Mouse (Mus musculus) midbrain, embryonic 14.5 days (tissue): ENCODE data around the gene Wdr54. TPM values are rescaled to one million over a fixed set of nuclear protein-coding genes. Genes with fewer than 3 reads are reported as not detected.

Experiments
- ATAC-seq: fragments of 200-750 bp; cut with Nextera tagmentation; 2 replicates; pipeline ENCODE4 v1.8.0; 2017; ENCODE audit warnings: moderate number of reproducible peaks, moderate library complexity; ENCODE audit not compliant: low FRiP score, low TSS enrichment
- DNase-seq: peaks from one replicate; pipeline ENCODE4 v3.0.0-alpha.2; 2015
- H3K27ac ChIP-seq: fragments of 300-500 bp; sonication (generic); replicated peaks from 2 replicates; pipeline ENCODE4 v1.5.1; 2014; ENCODE audit warnings: mild to moderate bottlenecking, low read depth, low read length, moderate library complexity
- H3K27me3 ChIP-seq: fragments of 300-500 bp; sonication (generic); 2 replicates; pipeline ENCODE4 v1.6.1; 2014; ENCODE audit warnings: low read length, control low read depth, mixed read lengths; ENCODE audit not compliant: control insufficient read depth, insufficient read depth
- H3K36me3 ChIP-seq: fragments of 300-500 bp; sonication (generic); 2 replicates; pipeline ENCODE4 v1.6.1; 2014; ENCODE audit warnings: low read length, control low read depth; ENCODE audit not compliant: control insufficient read depth, insufficient read depth
- H3K4me1 ChIP-seq: fragments of 300-500 bp; sonication (generic); 2 replicates; pipeline ENCODE4 v1.6.1; 2014; ENCODE audit warnings: mild to moderate bottlenecking, antibody characterized with exemption, low read length, control low read depth; ENCODE audit not compliant: control insufficient read depth, insufficient read depth
- H3K4me2 ChIP-seq: fragments of 300-500 bp; sonication (generic); 2 replicates; pipeline ENCODE4 v1.6.1; 2014; ENCODE audit warnings: mild to moderate bottlenecking, low read length, moderate library complexity
- H3K4me3 ChIP-seq: fragments of 300-500 bp; sonication (generic); replicated peaks from 2 replicates; pipeline ENCODE4 v1.5.1; 2014; ENCODE audit warnings: low read depth, low read length
- H3K9ac ChIP-seq: fragments of 300-500 bp; sonication (generic); replicated peaks from 2 replicates; pipeline ENCODE4 v1.6.1; 2014; ENCODE audit warnings: mild to moderate bottlenecking, low read length, moderate library complexity
- H3K9me3 ChIP-seq: fragments of 300-500 bp; sonication (generic); 2 replicates; pipeline ENCODE4 v1.6.1; 2016; ENCODE audit warnings: low read length, control low read depth, mixed read lengths; ENCODE audit not compliant: control insufficient read depth
- WGBS: fragments of 180-500 bp; shearing (Covaris S2); extraction: QIAGEN DNeasy Blood & Tissue Kit; methylation state at CpG from one replicate; pipeline ENCODE4 v1.1.7; 2014; 5-methylcytosine and 5-hydroxymethylcytosine counted together
- polyA plus RNA-seq: library from polyadenylated mRNA; unstranded; fragments of >200 nt; fragmentation: Nextera tagmentation; extraction: Ambion mirVana; gene quantifications from 2 replicates; pipeline ENCODE4 v1.2.1, GENCODE M21; 2014

Wdr54 gene
- polyA plus RNA-seq, 1 experiment from 2014 or later = 19.4 TPM

- Histone ChIP-seq H3K4me3 (no peak overlapping the region), H3K27me3 (no peaks in the 10 kb centered on the region), H3K9me3 (no peaks in the 10 kb centered on the region), H3K27ac (no peak overlapping the region), H3K36me3 (no peaks in the 10 kb centered on the region), H3K4me1 (peaks cover 16% of the 10 kb centered on the region), H3K9ac (no peak overlapping the region), H3K4me2 (no peak overlapping the region)
- DNase-seq = no peak
- 93% methylated on average over 5 of the region's 5 CpGs for WGBS
- no peak for ATAC-seq
Observed at GRCm38 (mm10) chr6:83127419-83127818, 28.8 kb downstream of the Wdr54 start.

- Histone ChIP-seq H3K4me2 (peak within 1 kb of the TSS; percentile 93), H3K4me3 (peak within 1 kb of the TSS; percentile 55), H3K4me1 (peaks cover 20% of the 10 kb centered on the region), H3K27ac (peak within 1 kb of the TSS; percentile 56), H3K9ac (peak within 1 kb of the TSS; percentile 57), H3K36me3 (no peaks in the 10 kb centered on the region), H3K27me3 (no peaks in the 10 kb centered on the region), H3K9me3 (no peaks in the 10 kb centered on the region)
- DNase-seq = no peak
- WGBS = 26% methylated on average over 5 of the region's 5 CpGs
- no peak for ATAC-seq
Observed at GRCm38 (mm10) chr6:83125331-83125730, 30.9 kb downstream of the Wdr54 start, which contains the start of gene Ino80b. TSS of gene Ino80b (minus strand) at chr6:83125431.

DNA sequence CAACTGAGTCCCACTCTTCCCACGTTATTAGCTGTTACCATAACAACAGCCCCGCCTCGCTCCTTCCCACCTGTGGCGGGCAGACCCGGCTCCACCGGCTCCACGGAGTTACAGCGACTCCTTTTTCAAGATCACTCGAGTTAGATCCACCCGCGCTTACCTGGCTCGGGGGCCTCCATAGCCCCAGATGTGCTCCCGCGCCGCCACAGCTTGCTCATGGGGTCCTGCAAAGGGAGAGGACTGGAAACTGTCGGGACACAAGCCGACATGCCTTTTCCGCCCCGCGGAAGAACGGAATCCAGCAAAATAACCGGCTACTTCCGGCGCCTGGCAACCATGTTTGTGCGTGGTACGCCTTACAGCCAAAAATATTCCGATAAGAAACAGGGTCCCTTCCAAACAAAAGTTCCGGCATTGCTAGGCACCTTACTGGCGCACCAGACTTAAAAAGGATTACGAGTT is 31.3 kb downstream of the Wdr54 start:
- DNase-seq (peak; percentile 96), ATAC-seq (peak; percentile 9; the same call in 1 of the 2 replicates)
- peak overlapping the region; percentile 56 for H3K27ac ChIP-seq
- no peaks in the 10 kb centered on the region for H3K27me3 ChIP-seq
- H3K9me3 ChIP-seq = no peaks in the 10 kb centered on the region
- 1% methylated on average over 30 of the region's 30 CpGs for WGBS
- H3K9ac ChIP-seq = peak overlapping the region; percentile 57
- peak overlapping the region; percentile 55 for H3K4me3 ChIP-seq
- H3K4me2 ChIP-seq = peak overlapping the region; percentile 93
- peaks cover under 1% of the 10 kb centered on the region; the same call in 1 of the 2 replicates for H3K36me3 ChIP-seq
- H3K4me1 ChIP-seq = peaks cover 25% of the 10 kb centered on the region

- ATAC-seq = no peak
- no peaks in the 10 kb centered on the region for H3K9me3 ChIP-seq
- no peak overlapping the region; the same call in 1 of the 2 replicates for H3K4me3 ChIP-seq
- H3K27me3 ChIP-seq = no peaks in the 10 kb centered on the region
- no peak overlapping the region for H3K27ac ChIP-seq
- peaks cover 20% of the 10 kb centered on the region for H3K36me3 ChIP-seq
- 69% methylated on average over 5 of the region's 5 CpGs for WGBS
- peaks cover 30% of the 10 kb centered on the region for H3K4me1 ChIP-seq
- no peak overlapping the region for H3K9ac ChIP-seq
- peak overlapping the region; percentile 97 for H3K4me2 ChIP-seq
- DNase-seq = no peak
Observed at GRCm38 (mm10) chr6:83122961-83123360, 33.2 kb downstream of the Wdr54 start.

GRCm38 (mm10) chr6:83121863-83122710 is 34.1 kb downstream of the Wdr54 start:
- Histone ChIP-seq H3K27me3 (no peaks in the 10 kb centered on the region), H3K9me3 (no peaks in the 10 kb centered on the region), H3K4me2 (peak overlapping the region; percentile 97), H3K4me3 (peak overlapping the region; percentile 74), H3K9ac (peak overlapping the region; percentile 89), H3K4me1 (peaks cover 30% of the 10 kb centered on the region), H3K36me3 (peaks cover 28% of the 10 kb centered on the region), H3K27ac (peak overlapping the region; percentile 97)
- 2% methylated on average over 50 of the region's 52 CpGs for WGBS
- ATAC-seq = peak; percentile 1; the same call in 1 of the 2 replicates
- DNase-seq = peak; percentile 50

DNA sequence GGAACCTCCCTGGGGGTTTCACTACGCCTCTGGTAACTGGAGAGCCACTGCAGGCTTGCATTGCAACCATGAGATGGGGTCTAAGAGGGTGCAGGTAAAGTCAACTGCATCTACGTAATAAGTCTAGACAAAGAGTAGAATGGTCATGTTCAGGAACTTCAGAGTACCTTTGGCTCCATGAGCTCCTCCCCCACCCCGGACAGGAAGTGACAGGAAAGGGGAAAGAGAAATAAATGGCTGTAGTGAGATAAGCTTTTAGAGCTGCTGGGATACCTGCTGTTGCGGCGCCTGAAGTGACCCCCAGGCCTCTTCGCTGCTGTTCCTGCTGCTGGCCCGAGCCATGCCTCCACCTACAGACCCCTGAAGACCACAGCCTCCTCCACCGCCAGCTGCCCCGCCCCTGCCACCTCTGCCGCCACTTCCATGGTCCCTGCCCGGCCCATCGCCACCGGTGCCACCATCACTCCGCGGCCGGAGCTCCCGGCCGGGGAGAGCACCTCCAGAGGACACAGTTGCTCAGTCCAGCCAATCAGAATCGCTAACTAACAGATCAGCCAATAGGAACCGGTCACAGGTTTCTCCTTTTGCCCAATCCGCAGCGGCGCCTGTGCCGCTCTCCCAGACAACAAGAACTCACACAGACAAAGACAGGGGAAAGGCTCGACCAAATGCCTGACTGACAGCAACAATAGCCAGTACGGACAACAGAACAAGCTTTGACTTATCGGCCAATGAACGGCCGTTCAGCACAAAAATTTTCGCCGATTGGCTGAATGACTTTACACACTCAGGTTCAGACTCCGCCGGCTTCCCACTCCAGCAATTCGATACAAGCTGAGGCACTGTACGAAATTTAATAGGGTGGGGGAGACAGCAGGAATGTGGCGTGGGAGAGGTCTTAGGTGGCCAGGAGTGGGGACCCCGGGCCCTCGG is 35.0 kb downstream of the Wdr54 start, which contains the start of gene Wbp1:
Gene Wbp1, minus strand, starts transcription at position 630 of the 933 bp plus-strand sequence.
- Histone ChIP-seq H3K4me3 (peak within 1 kb of the TSS; percentile 74), H3K9me3 (no peaks in the 10 kb centered on the region), H3K27ac (peak within 1 kb of the TSS; percentile 98), H3K27me3 (no peaks in the 10 kb centered on the region), H3K4me2 (peak within 1 kb of the TSS; percentile 97), H3K9ac (peak within 1 kb of the TSS; percentile 89), H3K36me3 (peaks cover 32% of the 10 kb centered on the region), H3K4me1 (peaks cover 38% of the 10 kb centered on the region)
- peak; percentile 97 for DNase-seq
- ATAC-seq = peak; percentile 93
- under 1% methylated on average over 38 of the region's 38 CpGs for WGBS

GRCm38 (mm10) chr6:83119734-83120051 is 36.5 kb downstream of the Wdr54 start:
- WGBS = 40% methylated on average over 7 of the region's 7 CpGs
- H3K36me3 ChIP-seq = peaks cover 32% of the 10 kb centered on the region
- no peaks in the 10 kb centered on the region for H3K27me3 ChIP-seq
- DNase-seq (no peak), ATAC-seq (no peak)
- H3K4me2 ChIP-seq = peak overlapping the region; percentile 97
- peak overlapping the region; percentile 87 for H3K9ac ChIP-seq
- no peak overlapping the region for H3K27ac ChIP-seq
- no peaks in the 10 kb centered on the region for H3K9me3 ChIP-seq
- H3K4me3 ChIP-seq = peak overlapping the region; percentile 74
- peaks cover 42% of the 10 kb centered on the region for H3K4me1 ChIP-seq
